Mouse (Mus musculus): ENCODE measurements at regions not wholly inside any gene's neighbourhood (a gene's known extent, or its start where the extent isn't known, plus 50 kb on each side); places are given as distances from the start of the nearest gene placed in this dataset.
A peak's percentile ranks its signal among the peaks of the same experiment; 100 is the strongest.

DNA sequence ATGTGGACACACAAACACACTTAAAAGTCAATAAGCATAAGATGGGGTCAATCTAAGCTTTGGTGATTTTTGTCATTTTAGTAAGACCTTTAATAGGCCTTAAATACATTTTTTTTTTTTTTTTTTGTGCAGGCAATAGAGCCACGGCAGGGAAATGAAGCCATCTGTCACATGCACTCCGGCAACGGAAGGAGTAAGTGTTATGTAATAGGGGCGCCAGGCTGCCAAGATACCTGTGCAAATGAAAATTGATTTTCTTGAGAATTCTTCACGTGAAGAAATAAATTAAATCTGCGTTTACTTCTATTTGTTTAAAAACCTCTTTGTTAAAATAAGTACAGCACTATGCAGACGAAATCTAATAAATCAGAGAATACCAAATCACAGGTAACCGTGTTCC, 54.6 kb upstream of the Card11 start:
- DNase-seq (ENCODE audit: low read depth, low spot score): no peak

- DNase-seq (ENCODE audit: low read depth, low spot score): no peak
Measured at GRCm38 (mm10) chr5:141055596-141056343, 55.4 kb upstream of the Card11 start.

GRCm38 (mm10) chr5:141058141-141058540, 57.8 kb upstream of the Card11 start:
- DNase-seq (ENCODE audit: low read depth, low spot score): no peak

DNA sequence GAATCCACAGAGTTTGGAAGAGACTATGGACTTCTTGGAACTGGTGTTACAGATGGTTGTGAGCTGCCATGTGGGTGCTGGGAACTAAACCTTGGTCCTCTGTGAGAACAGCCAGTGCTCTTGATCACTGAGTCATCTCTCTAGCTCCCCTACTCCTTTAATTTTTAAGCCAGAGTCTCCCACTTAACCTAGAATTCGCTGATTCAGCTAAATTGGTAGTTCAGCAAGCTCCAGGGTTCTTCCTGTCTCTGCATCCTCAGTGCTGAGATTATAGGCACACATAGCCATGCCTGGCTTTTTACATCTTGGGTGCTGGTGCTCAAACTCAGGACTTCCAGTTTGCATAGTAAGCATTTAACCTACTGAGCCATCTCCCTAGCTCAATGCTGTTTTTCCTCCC, 58.5 kb upstream of the Card11 start:
- no peak for DNase-seq (ENCODE audit: low read depth, low spot score)

DNA sequence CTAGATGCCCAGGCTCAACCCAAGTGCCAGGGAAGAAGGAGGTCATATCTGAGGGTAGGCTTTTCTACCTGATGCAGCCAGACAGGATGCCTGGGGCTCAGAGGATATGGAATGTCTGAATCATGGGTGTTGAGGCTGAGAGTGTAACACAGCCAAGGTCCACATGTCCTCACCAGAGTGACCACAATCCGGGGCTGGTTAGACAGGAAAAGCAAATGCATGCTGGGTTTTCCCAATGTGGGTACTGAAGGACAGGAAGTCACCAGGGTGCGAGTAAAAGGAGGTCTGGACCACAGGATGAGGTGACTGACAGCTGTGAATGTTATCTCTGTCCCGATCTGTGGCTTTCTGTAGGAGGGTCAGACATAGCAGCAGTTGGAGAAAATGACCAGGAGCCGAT, 61.8 kb upstream of the Card11 start:
- DNase-seq (ENCODE audit: low read depth, low spot score): peak; percentile 38

DNA sequence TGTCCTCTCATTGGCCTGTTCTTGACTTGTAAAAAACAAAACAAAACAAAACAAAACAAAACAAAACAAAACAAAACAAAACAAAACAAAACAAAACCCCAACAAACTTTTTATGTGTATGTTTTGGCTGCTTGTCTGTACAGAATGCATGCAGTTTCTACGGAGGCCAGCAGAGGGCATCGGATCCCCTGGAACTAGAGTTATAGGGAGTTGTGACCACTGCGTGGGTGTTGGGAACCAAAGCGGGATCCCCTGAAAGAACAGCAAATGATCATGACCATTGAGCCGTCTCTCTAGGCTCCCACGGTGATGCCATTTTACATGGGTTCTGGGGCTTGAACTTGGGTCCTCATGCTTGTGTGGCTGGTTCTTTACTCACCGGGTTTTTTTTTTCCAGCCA, 67.2 kb upstream of the Card11 start:
- peak; percentile 16 for DNase-seq (ENCODE audit: low read depth, low spot score)

GRCm38 (mm10) chr5:141074457-141074856, 74.1 kb upstream of the Card11 start:
- DNase-seq (ENCODE audit: low read depth, low spot score): no peak

- DNase-seq (ENCODE audit: low read depth, low spot score): no peak
Measured at GRCm38 (mm10) chr5:141076158-141076557, 75.8 kb upstream of the Card11 start.

DNA sequence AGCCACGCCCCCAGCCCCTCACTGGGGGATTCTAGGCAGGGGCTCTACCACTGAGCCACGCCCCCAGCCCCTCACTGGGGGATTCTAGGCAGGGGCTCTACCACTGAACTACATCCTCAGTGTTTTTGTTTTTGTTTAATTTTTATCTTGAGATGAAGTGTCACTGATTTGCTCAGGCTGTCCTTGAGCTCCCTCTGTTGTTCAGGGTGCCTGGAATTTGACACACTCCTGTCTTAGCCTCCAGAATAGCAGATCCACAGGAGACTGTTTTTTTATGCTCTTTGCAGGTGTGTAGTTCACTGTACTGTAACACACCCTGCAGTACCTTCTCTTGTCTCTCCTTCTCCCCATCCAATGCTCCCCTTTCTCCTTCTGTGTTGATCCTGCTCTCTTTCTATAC, 76.6 kb upstream of the Card11 start:
- DNase-seq (ENCODE audit: low read depth, low spot score): peak; percentile 49

- DNase-seq (ENCODE audit: low read depth, low spot score): peak; percentile 50
Measured at GRCm38 (mm10) chr5:141080896-141081295, 80.5 kb upstream of the Card11 start.

DNA sequence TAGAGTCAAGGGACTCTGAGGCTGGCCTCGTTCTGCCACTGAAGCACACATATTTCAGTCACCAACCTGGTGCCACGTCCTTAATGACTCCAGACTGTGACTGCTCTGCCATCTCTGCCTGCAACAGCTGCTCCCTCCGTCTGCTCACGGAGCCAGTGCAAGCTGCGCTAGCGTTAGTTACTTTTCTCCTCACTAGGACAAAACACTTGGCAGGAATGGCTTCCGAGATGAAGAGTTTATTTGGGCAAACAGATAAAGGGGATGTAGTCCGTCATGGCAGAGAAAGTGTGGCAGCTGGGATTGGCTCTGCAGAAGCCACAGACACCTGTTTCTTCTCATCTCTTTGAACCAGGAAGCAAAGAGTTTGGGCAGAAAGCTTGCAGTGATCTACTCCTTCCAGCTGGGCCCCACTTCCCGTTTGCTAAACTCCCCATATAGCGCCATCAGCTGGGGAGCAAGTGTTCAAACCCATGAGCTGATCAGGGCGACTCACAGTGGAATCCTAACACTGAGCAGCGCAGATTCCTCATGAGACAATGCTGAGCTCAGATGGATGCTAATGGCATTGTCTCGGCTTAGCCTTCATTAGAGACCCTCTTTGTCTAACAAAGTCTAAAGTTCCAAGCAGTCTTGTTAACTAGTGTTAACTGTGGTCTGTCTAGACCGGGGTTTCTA, 83.8 kb upstream of the Card11 start:
- DNase-seq (ENCODE audit: low read depth, low spot score): peak; percentile 47

DNA sequence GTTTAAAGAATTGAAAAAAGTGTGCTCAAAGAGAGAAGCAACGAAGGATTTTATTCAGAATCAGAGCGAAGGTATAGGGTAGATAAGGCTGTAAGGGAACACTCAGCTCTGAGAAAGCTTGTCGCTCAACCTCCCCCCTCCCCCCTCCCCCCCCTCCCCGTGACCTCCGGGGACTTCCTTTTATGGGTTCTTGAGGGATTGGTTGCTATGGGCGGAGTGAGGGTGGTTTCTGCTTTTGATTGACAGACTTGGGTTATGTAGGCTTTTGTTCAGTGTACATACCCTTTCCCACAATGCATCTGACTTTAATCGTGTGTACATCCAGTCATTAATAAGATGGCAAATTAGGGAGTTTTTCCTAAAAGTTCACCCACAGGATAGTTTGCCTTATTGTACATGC, 84.4 kb upstream of the Card11 start:
- DNase-seq (ENCODE audit: low read depth, low spot score): peak; percentile 78

GRCm38 (mm10) chr5:141091676-141092075, 91.3 kb upstream of the Card11 start:
- DNase-seq (ENCODE audit: low read depth, low spot score): no peak

DNA sequence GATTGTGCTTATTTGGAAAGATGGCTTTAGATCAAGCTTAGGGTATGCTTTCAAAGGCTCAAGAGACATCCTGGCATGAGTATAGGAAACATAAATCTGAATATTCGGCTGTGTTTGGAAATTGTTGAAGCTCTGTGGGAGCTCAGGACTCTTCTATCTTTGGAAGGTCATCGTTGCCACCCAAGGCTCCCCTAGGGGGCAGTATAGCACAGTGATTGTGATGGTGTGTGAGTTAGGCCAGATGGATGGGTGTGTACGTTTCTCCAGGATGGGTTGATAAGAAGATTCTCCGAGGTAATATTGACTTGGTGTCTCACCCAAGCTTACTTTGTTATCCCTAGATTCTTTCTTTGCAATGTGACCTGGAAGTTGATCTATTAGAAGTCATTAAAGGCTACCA, 93.3 kb upstream of the Card11 start:
- peak; percentile 34 for DNase-seq (ENCODE audit: low read depth, low spot score)

DNA sequence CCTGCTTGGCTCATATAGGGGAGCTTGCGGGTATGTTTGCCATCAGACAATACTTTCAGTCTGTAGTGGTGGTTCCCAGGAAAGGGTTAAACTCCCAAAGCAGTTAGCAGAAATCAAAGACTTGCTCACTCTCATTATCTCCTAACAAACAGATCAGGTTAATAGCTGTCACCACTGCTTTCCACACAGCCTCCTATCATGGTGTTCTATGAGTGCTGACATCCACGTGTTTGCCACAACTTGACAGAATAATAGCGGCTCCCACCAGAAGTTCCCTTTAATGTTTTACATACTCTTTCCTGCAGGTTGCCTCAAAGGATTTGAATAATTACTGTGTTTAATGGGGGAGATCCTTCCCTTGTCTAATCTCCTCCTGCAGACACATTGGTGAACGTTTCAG, 97.5 kb upstream of the Card11 start:
- no peak for DNase-seq (ENCODE audit: low read depth, low spot score)

DNA sequence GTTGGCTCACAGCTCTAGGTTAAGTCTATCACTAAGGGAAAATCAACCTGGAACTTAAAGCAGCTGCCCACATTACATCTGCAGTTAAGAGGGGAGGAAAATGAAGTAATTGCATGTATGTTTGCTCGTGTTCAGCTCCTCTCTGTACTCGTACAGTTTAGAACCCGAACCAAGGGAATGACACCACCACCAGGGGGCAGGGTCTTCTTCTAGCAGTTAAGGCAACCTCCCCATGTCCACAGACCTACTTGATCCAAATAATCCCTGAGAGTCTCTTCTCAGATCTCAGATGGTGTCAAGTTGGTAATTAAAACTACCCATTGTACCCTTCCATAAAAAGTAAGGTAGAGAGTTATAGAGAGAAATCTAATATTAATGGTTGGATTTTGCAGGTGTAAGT, 111.3 kb upstream of the Card11 start:
- DNase-seq (ENCODE audit: low read depth, low spot score): no peak

DNA sequence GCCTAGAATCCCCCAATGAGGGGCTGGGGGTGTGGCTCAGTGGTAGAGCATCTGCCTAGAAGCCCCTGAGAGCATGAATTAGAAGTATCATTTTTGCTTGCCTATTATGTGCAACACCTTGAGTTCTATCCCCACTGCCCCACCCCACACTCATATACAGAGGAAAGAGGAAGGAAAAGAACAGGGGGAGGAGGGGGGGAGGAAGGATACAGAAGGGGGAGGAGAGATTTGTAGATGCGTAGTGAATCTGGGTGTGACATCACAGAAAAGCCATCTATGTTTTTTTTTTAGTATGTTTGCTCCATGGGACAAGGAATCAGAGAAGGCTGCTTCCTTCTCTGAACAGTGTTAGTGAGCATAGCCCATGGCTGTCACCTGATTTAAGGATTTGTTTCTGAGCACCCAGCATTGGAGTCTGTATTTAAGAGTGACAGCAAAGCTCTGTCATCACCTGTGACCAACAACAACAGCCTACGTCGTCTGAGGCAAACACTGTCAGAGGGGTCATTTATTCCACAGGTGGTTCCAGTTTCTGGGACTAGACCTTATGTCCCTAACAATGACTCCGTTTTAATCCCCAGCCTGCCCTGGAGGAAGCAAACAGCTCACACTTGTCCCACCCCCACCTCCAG, 115.0 kb upstream of the Card11 start:
- DNase-seq (ENCODE audit: low read depth, low spot score): no peak

GRCm38 (mm10) chr5:141115963-141116362, 115.6 kb upstream of the Card11 start:
- DNase-seq (ENCODE audit: low read depth, low spot score): no peak

DNA sequence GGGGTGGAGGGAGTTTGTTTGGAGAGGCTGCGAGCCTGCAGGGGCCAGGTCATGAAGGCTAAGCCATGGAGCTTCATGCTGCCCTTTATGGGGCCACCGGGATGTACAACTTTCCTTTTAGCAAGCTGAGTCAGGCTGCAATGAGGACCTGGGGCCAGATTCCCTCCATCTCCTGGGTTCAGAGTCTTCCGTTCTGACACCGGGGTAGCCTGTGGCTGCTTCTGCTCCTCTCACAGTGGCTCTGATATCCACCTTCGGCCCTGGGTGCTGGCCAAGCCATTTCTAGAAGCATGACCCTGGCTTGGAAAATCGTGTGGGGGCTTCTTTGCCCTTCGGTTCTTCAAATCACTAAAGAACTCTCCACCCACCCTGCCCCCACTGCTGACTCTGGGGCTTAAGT, 115.4 kb upstream of the Sdk1 start:
- no peak for DNase-seq (ENCODE audit: low read depth, low spot score)

- no peak for DNase-seq (ENCODE audit: low read depth, low spot score)
Measured at GRCm38 (mm10) chr5:141126536-141126935, 114.8 kb upstream of the Sdk1 start.

- DNase-seq (ENCODE audit: low read depth, low spot score): no peak
Measured at GRCm38 (mm10) chr5:141131036-141131435, 110.3 kb upstream of the Sdk1 start.

GRCm38 (mm10) chr5:141131906-141132305, 109.4 kb upstream of the Sdk1 start:
- no peak for DNase-seq (ENCODE audit: low read depth, low spot score)

DNA sequence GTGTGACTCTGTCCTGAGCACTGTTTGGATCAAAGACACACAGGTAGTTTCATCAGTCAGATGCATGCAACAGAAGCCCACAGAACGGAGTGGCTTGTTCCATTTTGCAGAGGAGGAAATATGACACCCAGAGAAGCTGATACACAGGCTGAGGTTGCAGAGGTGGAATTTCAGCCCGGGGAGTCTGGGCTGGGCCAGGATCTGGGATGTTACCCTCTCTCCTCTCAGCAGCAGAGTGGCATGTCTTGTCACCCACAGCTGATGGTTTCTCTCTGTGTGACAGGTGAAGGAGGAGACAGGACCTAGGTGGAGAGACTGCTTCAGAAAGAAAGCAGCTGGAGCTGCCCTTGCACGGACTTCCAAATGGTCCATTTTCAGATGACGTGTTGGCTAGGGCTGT, 105.1 kb upstream of the Sdk1 start:
- no peak for DNase-seq (ENCODE audit: low read depth, low spot score)
